Mouse (Mus musculus) stomach, postnatal 0 days (tissue): Measurements from ENCODE around the gene Abhd18. TPM values are rescaled to one million over a fixed set of nuclear protein-coding genes. Genes with fewer than 3 reads are reported as not detected.
A peak's percentile ranks its signal among the peaks of the same experiment; 100 is the strongest.
"Not testable (repeated sequence)": the region's sequence is repeated elsewhere in the genome, so short reads cannot be mapped to it uniquely, and the experiment has no call there.

Source experiments
- ATAC-seq: fragments of 200-750 bp; cut with Nextera tagmentation; 2 replicates; pipeline ENCODE4 v1.8.0; 2017; ENCODE audit not compliant: low FRiP score, low TSS enrichment
- DNase-seq: peaks from one replicate; pipeline ENCODE4 v3.0.0-alpha.2; 2016; ENCODE audit warnings: low spot score
- H3K27ac ChIP-seq: fragments of 300-500 bp; sonication (generic); replicated peaks from 2 replicates; pipeline ENCODE4 v1.5.1; 2014; ENCODE audit warnings: mild to moderate bottlenecking, control low read depth
- H3K27me3 ChIP-seq: fragments of 300-500 bp; sonication (generic); 2 replicates; pipeline ENCODE4 v1.6.1; 2014; ENCODE audit warnings: low read length; ENCODE audit not compliant: control insufficient read depth, insufficient read depth
- H3K36me3 ChIP-seq: fragments of 300-500 bp; sonication (generic); 2 replicates; pipeline ENCODE4 v1.6.1; 2014; ENCODE audit warnings: low read length, mixed read lengths; ENCODE audit not compliant: control insufficient read depth, insufficient read depth
- H3K4me1 ChIP-seq: fragments of 300-500 bp; sonication (generic); replicated peaks from 2 replicates; pipeline ENCODE4 v1.6.1; 2014; ENCODE audit warnings: antibody characterized with exemption; ENCODE audit not compliant: control insufficient read depth, insufficient read depth
- H3K4me2 ChIP-seq: fragments of 300-500 bp; sonication (generic); replicated peaks from 2 replicates; pipeline ENCODE4 v1.6.1; 2014; ENCODE audit warnings: low read depth, mild to moderate bottlenecking, control low read depth, moderate library complexity
- H3K4me3 ChIP-seq: fragments of 300-500 bp; sonication (generic); 2 replicates; pipeline ENCODE4 v1.5.1; 2014; ENCODE audit warnings: low read depth, low read length, control low read depth
- H3K9ac ChIP-seq: fragments of 300-500 bp; sonication (generic); 2 replicates; pipeline ENCODE4 v1.6.1; 2014; ENCODE audit warnings: mild to moderate bottlenecking, low read length, control low read depth, mixed read lengths
- H3K9me3 ChIP-seq: fragments of 300-500 bp; sonication (generic); 2 replicates; pipeline ENCODE4 v1.6.1; 2016; ENCODE audit warnings: low read length; ENCODE audit not compliant: control insufficient read depth
- CTCF ChIP-seq: IDR thresholded peaks from 2 replicates; pipeline ENCODE4 v1.5.1; 2016; ENCODE audit warnings: antibody characterized with exemption, low read depth, mild to moderate bottlenecking, moderate library complexity
- EP300 ChIP-seq: optimal IDR thresholded peaks from 2 replicates; pipeline ENCODE3; 2016; ENCODE audit warnings: antibody characterized with exemption
- WGBS: fragments of 180-500 bp; shearing (Covaris S2); extraction: QIAGEN DNeasy Blood & Tissue Kit; methylation state at CpG from one replicate; pipeline ENCODE4 v1.1.7; 2014; 5-methylcytosine and 5-hydroxymethylcytosine counted together
- polyA plus RNA-seq: library from polyadenylated mRNA; unstranded; fragments of >200 nt; fragmentation: Nextera tagmentation; extraction: Ambion mirVana; gene quantifications from 2 replicates; pipeline ENCODE4 v1.2.1, GENCODE M21; 2015

Abhd18 gene
- polyA plus RNA-seq, 1 experiment from 2014 or later: 5.7 TPM

GRCm38 (mm10) chr3:40808686-40809085, 38.1 kb upstream of the Abhd18 start:
- ATAC-seq: no peak
- H3K4me1 ChIP-seq: no peaks in the 10 kb centered on the region
- 93% methylated on average over 10 of the region's 10 CpGs for WGBS
- no peak overlapping the region for H3K27ac ChIP-seq
- no peak for TF ChIP-seq EP300
- no peak overlapping the region for H3K9ac ChIP-seq
- H3K4me3 ChIP-seq: no peak overlapping the region
- H3K4me2 ChIP-seq: no peak overlapping the region
- no peak for DNase-seq
- no peaks in the 10 kb centered on the region for H3K9me3 ChIP-seq
- 0 out of 2 replicates have a peak, but pooled peaks cover 3% of the 10 kb centered on the region for H3K36me3 ChIP-seq
- H3K27me3 ChIP-seq: no peaks in the 10 kb centered on the region

- no peak for ATAC-seq
- no peak for DNase-seq
- Histone ChIP-seq H3K9ac (no peak overlapping the region), H3K9me3 (no peaks in the 10 kb centered on the region), H3K27ac (no peak overlapping the region), H3K4me3 (no peak overlapping the region), H3K27me3 (no peaks in the 10 kb centered on the region), H3K4me1 (no peaks in the 10 kb centered on the region), H3K36me3 (0 out of 2 replicates have a peak, but pooled peaks cover 3% of the 10 kb centered on the region), H3K4me2 (no peak overlapping the region)
- TF ChIP-seq EP300: no peak
- no peak for TF ChIP-seq CTCF
- 80% methylated on average over 2 of the region's 2 CpGs for whole genome bisulfite sequencing
These were observed 36.9 kb upstream of the Abhd18 start for GRCm38 (mm10) chr3:40809894-40810293.

- no peak overlapping the region for H3K4me2 ChIP-seq
- H3K27me3 ChIP-seq: no peaks in the 10 kb centered on the region
- ATAC-seq (no peak), DNase-seq (no peak)
- WGBS: 98% methylated on average over 2 of the region's 2 CpGs
- no peaks in the 10 kb centered on the region for H3K9me3 ChIP-seq
- no peak overlapping the region for H3K4me3 ChIP-seq
- TF ChIP-seq EP300 (no peak), CTCF (no peak)
- H3K9ac ChIP-seq: no peak overlapping the region
- no peaks in the 10 kb centered on the region for H3K36me3 ChIP-seq
- no peak overlapping the region for H3K27ac ChIP-seq
- no peaks in the 10 kb centered on the region for H3K4me1 ChIP-seq
These were observed 33.5 kb upstream of the Abhd18 start for GRCm38 (mm10) chr3:40813275-40813674.

GRCm38 (mm10) chr3:40845521-40845920, 1.2 kb upstream of the Abhd18 start:
- H3K27ac ChIP-seq, H3K9ac ChIP-seq, H3K36me3 ChIP-seq, H3K9me3 ChIP-seq, DNase-seq, H3K27me3 ChIP-seq, H3K4me1 ChIP-seq, ATAC-seq: not testable (repeated sequence)
- Histone ChIP-seq H3K4me3 (0 out of 2 replicates have a peak overlapping the region, but pooled peaks have one; percentile 43), H3K4me2 (peak overlapping the region; percentile 52; the same call in 1 of the 2 replicates)
- WGBS: 69% methylated on average over 5 of the region's 6 CpGs

GRCm38 (mm10) chr3:40846473-40846956, 255 bp upstream of the Abhd18 start, which contains the start of gene Mfsd8:
Gene Mfsd8, minus strand, starts transcription at chr3:40846886.
- under 1% methylated on average over 38 of the region's 39 CpGs for WGBS
- H3K4me1 ChIP-seq, H3K9me3 ChIP-seq, H3K36me3 ChIP-seq, H3K27me3 ChIP-seq: not testable (repeated sequence)
- H3K27ac ChIP-seq: peak within 1 kb of the TSS; percentile 84
- peak within 1 kb of the TSS; percentile 59 for H3K4me2 ChIP-seq
- H3K9ac ChIP-seq: peak within 1 kb of the TSS; percentile 63
- DNase-seq (peak; percentile 98), ATAC-seq (peak; percentile 99)
- peak within 1 kb of the TSS; percentile 48 for H3K4me3 ChIP-seq
- TF ChIP-seq EP300 (peak; percentile 87), CTCF (peak; percentile 80)

GRCm38 (mm10) chr3:40847018-40847417, 248 bp downstream of the Abhd18 start:
- not testable (repeated sequence) for H3K36me3 ChIP-seq, H3K27me3 ChIP-seq, ATAC-seq, H3K4me1 ChIP-seq, H3K9me3 ChIP-seq
- H3K9ac ChIP-seq: peak overlapping the region; percentile 63
- H3K27ac ChIP-seq: peak overlapping the region; percentile 49; the same call in 1 of the 2 replicates
- under 1% methylated on average over 16 of the region's 21 CpGs for WGBS
- peak; percentile 65 for DNase-seq
- peak overlapping the region; percentile 59 for H3K4me2 ChIP-seq
- TF ChIP-seq CTCF: peak; percentile 51
- peak overlapping the region; percentile 48 for H3K4me3 ChIP-seq

GRCm38 (mm10) chr3:40847936-40848335, 1.2 kb downstream of the Abhd18 start:
- not testable (repeated sequence) for ATAC-seq
- 84% methylated on average over 2 of the region's 2 CpGs for WGBS

GRCm38 (mm10) chr3:40853123-40853738, 6.5 kb downstream of the Abhd18 start:
- not testable (repeated sequence) for H3K4me1 ChIP-seq, H3K9ac ChIP-seq, H3K4me2 ChIP-seq, H3K27me3 ChIP-seq, H3K27ac ChIP-seq, ATAC-seq, H3K4me3 ChIP-seq, H3K36me3 ChIP-seq, DNase-seq, H3K9me3 ChIP-seq
- WGBS: 89% methylated on average over 3 of the region's 3 CpGs

More at GRCm38 (mm10) chr3:40847936-40848335, 1.2 kb downstream of the Abhd18 start:
- not testable (repeated sequence) for H3K9me3 ChIP-seq, H3K4me1 ChIP-seq, H3K4me2 ChIP-seq, H3K36me3 ChIP-seq, H3K27ac ChIP-seq, H3K4me3 ChIP-seq, DNase-seq, H3K27me3 ChIP-seq, H3K9ac ChIP-seq
